Mouse (Mus musculus): Measurements from ENCODE around the gene Dzip3.

DNA sequence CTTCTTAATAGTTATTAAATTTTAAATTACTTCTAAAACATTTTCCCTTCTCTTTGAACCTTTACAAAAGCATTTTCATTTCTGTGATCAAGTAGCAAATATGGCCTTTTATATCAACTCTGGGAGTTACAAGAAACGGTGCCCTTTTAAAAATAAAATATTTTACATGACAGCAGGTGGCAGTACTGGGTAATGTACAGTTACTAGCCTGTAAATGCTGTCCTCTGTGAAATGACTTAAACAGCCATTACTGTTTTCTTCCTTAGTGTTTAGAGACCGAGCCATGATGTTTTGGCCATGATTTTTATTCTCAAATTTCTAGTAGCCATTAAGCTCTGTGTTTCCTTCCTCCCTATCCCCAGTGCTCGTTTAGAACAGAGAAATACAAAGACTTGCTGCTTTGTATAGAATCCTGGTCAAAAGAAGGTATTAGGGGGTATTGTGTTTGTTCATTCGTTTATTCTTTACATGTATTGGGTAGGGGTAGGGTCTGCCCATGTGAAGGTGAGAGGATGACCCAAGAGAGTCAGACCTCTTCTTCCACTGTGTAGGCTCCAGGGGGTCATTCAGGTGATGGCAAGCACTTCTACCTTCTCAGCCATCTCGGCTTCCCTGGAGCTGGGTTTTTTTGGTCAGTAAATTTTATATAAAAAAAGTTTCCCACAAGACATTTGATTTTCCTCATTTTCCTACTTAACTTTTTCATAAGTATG is 22.8 kb upstream of the Dzip3 start:
- no peak for TF ChIP-seq POLR2A (IDR thresholded peaks at IDR 0.05; ENCODE audit: insufficient read depth, low read depth, low read length)
- peak; percentile 61 for TF ChIP-seq CTCF (IDR thresholded peaks at IDR 0.05)
- TF ChIP-seq EP300 (IDR thresholded peaks at IDR 0.05; ENCODE audit: insufficient read depth, low read depth, low read length): no peak

Data from heart, adult 2 months (tissue).